Mouse (Mus musculus) erythroblast, embryonic 14.5 days (primary cell): ENCODE data around the gene Galnt17.

Source experiments
- GATA1 ChIP-seq: IDR thresholded peaks from 2 replicates; pipeline ENCODE4 v1.6.1; 2012; ENCODE audit warnings: low read length, inconsistent platforms, mixed read lengths
- TAL1 ChIP-seq: IDR thresholded peaks from 3 replicates; pipeline ENCODE4 v1.6.1; 2012; ENCODE audit warnings: low read length, inconsistent platforms, mixed read lengths

DNA sequence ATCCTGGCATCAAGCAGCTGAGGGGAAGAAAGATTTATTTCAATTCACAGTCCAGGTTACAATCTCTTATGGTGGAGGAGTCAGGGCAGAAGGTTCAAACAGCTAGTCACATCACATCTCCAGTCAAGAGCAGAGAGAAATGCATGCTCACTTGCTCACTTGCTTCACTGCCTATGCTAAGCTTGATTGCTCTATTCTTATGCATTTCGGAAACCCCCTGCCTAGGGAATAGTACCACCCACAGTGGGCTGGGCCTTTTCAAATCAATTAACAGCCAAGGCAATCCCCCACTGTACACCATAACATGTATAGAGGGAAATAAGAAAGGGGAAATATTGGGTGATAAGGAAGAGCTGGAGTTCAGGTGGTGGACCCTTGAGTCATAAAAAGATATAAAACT is 212.7 kb downstream of the Galnt17 start:
- no peak for TF ChIP-seq GATA1
- TF ChIP-seq TAL1 = no peak
